Mouse (Mus musculus) CH12F3 (cell line): Measurements from ENCODE around the gene Pde6c.

ENCODE experiments used
- in situ Hi-C: fragments of 300-500 bp; cut with MboI; formaldehyde crosslinking; loops from 2 replicates; pipeline ENCODE4 v1.14.3; 2020; ENCODE audit warnings: low sequenced_read_pairs

Pde6c gene

DNA sequence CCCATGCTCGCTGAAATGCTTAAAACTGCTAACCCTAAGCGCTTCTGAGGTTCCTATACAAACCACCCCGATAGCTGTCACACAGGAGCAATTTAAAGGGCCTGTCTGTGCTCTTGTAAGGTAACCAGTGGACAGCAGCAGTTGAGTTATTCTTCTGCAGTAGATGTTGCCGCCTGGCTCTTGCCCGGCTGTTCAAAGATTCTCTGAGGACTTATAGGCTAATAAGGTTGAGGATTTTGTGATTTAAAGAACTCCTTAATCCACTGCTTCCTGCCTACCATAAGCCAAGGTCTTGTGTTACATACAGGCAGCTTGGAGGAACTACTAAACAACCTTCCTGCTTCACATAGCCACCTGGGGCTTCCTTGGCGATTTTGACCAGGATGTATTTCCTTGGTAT, at the start of gene Pde6c:
Pde6c (plus strand) TSS at position 301 of the 400 bp plus-strand sequence.
- in situ Hi-C loops, result no loop called here

DNA sequence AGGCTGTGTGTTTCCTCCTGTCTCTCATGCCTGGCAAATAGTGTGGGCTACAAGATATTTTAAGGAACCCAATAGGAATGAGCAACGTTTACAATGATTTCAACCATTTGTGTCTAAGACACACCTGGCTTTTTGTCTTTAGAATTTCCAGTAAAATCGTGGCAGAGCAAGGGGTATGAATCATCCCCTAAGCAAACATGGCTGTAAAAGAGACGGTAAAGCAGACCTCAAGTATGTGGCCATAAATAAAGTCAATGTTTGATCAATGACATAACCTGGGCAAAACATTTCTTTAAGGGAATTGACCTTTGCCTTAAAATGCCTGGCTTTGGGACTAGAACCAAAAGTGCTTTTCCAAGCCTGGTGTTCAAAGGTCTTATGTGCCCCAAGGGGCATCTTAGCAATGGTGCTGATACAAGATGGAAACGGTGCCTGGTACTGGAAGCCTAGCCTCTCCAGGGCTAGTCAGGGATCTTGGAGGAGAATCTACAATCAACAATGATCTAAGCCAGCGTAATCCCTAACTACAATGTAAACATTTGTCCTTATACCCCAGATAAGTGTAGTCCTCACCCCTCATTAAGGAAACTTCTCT, 49.6 kb upstream of the Pde6c start:
- in situ Hi-C loops, result loop anchor here (10.0 kb wide), 1 partner anchor 112 kb away; no protein-coding TSS in a partner anchor

DNA sequence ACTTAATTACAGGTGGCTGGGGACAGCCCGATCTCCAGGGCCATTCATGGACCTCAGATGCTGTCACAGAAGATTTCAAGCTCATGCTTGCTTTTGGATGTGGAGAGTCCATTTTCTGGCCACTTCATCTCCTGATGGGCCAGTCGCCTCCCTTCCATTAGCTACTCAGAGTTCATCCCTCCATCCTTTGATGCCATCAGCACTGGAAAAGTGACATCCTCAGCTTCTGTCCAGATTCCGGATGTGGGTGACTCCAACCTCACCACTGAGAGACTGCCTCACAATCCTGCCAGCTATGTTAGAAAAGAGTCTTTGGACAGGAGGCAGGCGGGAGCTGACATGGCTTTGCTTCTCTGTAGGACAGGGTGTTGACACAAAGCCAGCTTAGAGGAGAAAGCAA, 46.7 kb upstream of the Pde6c start:
- in situ Hi-C loops, result loop anchor here (10.0 kb wide), 1 partner anchor 109 kb away; no protein-coding TSS in a partner anchor

DNA sequence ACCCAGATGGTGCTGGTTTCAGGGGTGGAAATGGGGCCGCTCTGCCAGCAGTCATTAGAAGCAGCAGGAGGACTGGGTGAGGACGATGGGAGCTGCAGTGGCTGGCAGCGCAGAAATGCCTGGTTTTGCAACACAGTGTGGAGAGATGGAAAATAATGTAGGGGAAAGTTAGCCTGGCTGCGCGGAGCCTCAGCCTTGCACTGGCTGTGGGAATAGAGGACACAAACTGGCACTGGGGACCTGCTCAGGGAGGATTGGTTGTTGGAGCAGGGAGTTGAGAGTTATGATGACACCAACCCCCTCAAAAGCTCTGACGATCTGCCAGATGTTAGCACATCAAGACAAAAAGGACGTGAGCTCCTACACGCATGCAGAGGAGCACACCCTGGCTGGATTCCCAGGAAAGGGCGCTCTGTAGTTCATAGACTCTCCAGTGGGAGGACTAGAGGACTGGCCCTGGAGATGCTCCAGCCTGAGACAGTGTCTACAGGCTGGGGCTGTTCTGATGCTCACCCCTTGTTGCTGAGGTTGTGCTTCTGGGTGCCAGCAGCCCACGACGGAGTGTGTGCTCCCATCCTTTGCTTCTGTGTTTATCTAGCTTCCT, 45.5 kb upstream of the Pde6c start:
- in situ Hi-C loops, result loop anchor here (10.0 kb wide), 1 partner anchor 108 kb away; no protein-coding TSS in a partner anchor

DNA sequence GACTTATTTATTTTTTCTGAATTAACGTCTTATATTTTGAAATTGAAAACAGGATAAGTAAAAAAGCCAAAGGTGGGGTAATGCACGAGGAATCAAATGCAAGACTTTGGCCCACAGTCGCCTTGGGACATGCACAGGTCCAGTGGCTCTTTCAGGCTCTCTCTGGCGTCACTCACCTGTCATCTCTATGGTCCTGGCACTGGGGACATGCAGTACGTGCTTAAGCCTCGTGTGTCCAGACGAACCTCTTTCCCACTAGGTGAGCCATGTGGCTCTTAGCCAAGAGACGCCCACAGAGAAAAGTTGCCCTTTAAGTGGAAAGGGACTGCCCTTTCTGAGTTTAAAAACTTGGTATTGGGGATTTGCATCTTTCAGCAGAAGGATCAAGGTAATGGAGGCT, 43.2 kb upstream of the Pde6c start:
- in situ Hi-C loops, result loop anchor here (10.0 kb wide), 1 partner anchor 105 kb away; no protein-coding TSS in a partner anchor

DNA sequence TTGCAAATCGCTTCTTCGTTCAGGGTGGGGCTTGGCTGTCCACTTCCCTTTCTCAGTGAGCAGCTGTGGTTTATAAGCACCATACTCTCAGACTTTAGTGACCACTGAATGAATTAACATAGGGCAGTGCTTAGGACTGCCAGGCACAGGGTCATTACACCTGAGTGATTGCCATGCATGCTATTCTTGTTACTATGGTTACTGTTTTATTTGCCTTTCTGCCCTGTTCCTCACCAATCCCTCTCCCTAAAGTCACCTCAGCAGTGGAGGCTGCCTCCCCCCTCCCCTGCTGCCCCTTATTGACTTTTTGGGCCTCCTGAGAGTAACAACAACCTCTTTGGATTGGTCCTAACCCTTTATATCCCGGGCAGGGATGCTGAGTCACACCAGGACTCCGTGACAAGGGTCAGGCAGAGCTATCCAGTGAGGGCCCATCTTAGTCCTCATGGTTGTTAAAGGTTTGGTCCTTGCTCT, 41.0 kb upstream of the Pde6c start:
- in situ Hi-C loops, result no loop called here

DNA sequence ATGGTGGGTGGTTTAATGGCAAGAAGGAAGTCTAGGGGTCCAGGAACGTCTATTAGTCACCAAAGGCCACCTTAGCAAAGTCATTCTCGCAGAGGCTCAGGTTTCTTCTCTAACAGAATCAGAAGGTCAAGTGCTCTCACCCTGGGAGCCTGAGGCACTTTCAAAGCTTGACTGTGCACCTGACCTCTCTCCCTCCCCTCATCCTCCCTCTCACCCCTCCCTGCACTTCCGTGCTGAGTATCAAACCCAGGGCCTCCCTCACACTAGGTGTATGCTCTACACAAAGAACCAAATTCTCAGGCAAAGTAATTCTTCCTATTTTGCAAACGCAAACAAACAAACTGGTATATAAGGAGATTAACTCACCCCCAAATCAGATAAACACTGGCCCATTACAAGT, 36.4 kb upstream of the Pde6c start:
- in situ Hi-C loops, result no loop called here

DNA sequence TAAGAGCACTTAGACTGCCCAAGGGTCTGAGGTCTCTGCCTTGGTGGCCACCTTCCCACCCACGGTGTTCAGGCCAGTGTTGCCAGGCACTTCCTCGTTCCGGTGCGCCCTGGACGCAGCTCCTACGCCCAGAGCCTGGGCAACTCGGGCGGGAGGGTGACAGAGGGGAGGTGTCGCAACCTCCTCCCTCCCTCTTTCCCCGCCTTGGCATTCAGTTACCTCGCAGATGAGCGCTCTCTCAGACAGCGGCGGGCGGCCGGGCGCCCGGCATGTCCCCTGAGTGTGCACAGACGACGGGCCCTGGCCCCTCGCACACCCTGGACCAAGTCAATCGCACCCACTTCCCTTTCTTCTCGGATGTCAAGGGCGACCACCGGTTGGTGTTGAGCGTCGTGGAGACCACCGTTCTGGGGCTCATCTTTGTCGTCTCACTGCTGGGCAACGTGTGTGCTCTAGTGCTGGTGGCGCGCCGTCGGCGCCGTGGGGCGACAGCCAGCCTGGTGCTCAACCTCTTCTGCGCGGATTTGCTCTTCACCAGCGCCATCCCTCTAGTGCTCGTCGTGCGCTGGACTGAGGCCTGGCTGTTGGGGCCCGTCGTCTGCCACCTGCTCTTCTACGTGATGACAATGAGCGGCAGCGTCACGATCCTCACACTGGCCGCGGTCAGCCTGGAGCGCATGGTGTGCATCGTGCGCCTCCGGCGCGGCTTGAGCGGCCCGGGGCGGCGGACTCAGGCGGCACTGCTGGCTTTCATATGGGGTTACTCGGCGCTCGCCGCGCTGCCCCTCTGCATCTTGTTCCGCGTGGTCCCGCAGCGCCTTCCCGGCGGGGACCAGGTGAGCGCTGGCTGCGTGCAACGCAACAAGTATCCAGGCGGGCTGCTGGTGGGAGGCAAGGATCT, 35.5 kb upstream of the Pde6c start, which contains the start of gene Ffar4:
Ffar4 (plus strand) TSS at position 214 of the 901 bp plus-strand sequence.
- in situ Hi-C loops, result no loop called here

DNA sequence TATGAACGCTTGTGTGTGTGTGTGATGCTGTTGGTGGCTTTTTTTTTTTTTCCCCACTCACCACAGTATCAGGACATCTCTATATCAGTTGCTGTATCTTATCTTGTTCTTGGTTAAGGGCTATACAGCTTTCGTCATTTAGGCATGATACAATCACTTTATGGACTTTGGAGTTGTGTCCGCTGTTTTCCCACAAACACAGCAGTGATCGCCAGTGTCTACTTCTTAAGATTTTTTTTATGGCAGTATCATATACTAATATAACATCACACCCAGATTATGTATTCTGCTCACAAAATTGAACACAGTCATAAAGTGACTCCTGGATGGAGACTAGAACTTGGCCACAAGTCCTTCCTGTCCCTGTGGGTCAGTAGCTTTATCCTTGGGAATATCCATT, 24.7 kb upstream of the Pde6c start:
- in situ Hi-C loops, result no loop called here

DNA sequence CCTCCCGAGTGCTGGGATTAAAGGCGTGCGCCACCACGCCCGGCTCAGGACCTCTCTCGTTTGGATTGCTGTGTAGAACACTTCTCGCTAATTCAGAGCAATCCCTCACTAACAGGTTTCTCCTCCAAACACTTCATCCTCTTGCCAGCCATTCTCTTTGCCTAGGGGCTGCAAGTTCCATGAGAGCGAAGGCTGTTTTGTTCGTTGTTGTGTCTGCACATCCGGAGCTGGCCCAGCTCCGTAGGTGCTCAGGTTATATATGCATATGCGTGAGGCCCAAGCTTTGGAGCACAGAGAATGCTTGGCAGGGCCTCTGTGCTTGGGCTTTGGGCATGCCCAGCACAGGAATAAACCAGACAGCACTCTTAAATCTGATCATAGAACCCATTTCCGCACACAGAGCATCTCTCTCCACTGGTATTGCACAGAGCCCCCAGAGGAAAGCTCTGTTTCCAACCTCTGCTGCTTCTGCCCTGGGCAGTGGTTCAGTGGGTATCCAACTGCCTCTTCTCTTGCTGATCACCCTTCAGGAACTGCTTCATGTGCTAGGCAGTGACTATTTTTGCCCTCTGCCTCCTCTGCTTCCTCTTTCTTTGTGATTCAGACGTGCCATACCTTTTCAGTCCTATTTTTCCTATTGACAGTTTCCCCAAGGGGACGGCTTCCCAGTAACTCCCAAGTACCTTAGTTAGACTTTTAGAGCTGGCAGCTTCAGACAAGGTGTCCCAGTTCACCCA, 22.9 kb upstream of the Pde6c start:
- in situ Hi-C loops, result no loop called here

DNA sequence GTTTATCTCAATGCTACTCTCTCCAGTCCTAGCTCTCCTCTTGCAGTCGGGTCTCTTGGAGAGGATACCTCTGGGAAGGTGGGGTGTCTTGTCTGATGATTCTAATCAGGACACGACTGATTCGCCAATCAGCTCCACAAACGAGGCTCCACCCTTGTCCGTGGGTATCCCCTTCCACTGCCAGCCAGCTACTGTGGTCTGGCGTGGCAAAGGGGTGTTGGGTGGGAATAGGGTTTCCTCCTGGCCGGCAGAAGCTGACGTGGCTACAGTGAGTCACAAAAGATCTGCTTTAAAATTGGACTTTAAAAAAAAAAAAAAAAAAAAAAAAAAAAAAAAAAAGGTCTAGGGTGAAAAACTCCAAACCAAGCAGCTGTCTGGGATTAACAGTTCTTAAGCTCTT, 21.5 kb upstream of the Pde6c start:
- in situ Hi-C loops, result no loop called here

DNA sequence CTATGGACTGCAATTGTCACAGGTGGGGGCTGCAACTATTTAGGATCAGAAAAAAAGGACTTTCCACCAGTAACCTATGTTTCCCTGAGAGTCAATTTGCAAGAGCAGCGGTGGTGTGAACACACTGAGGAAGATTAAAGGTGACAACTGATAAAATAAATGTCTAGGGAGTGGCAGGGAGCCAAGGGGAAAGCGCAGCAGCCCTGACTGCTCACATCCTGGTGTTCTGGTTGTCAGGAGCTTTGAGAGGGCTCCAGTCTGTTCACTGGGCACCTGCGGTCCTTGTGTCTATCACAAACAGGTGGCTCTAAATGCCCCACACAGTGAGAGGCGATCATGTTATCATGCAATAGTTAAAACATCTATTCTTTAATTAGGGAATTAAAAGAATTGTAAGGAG, 20.0 kb upstream of the Pde6c start:
- in situ Hi-C loops, result no loop called here

DNA sequence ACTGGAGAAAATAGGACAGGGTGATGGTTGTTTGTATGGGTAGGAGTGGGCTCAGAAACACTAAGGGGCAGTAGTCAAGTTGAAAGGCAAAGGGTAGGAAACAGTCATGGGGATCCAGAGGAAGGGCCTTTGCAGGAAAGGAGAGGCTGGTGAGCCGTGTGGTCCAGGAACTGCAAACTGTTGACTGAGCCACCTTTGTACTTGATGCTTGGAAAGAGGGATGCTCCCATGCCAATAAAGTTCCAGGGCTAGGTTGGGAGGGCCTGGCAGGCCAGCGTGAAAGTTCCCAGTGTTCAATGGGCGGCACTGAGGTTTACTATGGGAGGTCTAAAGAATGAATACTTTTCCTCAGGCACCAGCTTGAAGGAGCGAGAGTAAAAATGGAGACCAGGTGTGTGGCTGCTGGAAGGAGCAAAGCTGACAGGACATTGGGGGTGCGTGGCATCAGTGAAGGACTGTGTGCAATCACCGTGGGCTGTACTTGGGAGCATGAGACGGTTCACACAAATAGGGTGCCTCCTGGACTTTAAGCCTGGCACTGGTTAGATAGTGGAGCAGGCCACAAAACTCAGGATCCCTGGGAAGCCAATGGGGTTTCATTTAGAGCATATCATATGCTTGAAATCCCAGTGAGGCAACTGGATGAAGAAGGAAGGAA, 17.6 kb upstream of the Pde6c start:
- in situ Hi-C loops, result no loop called here

DNA sequence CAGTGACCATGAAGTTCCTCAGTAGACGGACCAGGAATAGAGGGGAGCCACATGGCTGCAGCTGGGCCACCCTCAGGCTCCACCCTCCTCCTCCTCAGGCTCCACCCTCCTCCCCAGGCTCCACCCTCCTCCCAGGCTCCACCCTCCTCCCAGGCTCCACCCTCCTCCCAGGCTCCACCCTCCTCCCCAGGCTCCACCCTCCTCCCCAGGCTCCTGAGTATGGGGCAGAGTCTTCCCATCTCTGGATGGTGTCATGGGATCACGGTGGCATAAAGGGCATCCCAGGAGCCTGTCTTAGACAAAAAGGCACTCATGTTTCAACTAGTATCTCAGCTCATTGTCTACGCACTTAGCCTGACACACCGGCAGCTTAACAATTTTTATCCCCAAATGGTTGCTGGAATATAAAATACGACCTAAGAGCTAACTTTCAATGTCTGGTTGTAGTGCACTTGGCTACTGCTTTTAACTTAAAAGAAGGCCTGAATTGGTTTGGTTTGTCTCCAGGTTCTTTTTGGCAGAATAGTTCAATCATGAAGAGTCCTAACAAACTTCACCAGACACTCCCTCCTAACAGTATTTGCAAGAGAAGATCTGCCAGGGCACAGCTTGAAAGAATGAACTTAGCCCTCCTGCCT, 12.3 kb upstream of the Pde6c start:
- in situ Hi-C loops, result no loop called here

DNA sequence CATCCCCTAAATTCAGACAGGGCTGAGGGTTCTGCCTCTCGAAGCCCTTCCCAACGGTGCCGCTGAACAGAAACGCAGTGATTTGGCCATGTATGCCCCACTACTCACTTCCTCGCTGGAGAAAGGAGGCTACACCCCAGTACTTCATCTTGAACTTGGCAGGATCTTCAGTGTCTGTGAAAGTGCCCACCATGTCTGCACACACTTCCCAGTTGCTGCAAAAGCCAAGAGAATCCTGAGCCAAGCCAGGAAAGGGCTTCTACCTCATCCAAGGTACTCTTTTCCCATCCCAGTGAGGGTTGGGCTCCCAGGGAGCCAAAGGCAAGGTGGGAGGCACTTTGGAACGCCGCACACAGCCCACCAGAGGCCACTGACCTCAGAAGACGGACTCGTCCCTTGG, 8.7 kb upstream of the Pde6c start:
- in situ Hi-C loops, result no loop called here

DNA sequence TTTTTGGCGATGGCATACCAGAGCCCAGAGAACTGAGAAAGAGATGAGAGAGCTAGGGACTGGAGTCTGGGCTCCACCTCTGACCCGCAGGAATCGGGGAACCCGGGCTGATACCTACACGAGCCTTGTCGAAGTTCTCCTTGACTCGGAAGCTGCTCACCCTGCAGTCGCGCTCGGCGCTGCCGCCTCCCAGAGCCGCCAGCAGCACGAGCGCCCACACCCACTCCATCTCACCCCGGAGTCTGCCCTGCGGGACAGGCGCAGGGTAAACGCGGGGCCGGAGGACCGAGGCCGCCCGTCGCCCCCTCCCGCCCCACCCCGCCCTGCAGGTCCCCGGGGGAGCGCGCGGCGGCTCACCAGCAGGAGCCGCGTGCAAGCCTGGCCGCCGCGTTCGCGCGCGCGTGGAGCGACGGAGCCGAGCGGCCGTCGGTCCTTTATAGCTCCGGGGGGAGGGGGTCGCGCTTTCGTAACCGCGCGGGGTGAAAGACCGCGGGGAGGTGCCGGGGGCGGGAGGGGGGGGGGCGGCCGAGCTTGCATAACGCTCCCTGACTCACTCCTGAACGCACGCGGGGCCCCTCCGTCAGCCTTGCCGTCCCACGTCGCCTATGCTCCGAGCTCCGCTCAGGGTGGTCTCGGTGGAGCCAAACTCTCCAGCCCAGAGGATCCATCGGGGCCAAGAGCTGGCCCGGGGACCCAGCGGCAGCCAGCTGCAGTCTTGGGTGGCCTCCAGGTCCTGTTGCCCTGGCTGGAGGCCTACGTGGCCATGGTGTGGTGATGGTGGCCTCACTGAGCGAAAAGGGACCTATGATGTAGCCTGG, 8.0 kb upstream of the Pde6c start:
- in situ Hi-C loops, result no loop called here

DNA sequence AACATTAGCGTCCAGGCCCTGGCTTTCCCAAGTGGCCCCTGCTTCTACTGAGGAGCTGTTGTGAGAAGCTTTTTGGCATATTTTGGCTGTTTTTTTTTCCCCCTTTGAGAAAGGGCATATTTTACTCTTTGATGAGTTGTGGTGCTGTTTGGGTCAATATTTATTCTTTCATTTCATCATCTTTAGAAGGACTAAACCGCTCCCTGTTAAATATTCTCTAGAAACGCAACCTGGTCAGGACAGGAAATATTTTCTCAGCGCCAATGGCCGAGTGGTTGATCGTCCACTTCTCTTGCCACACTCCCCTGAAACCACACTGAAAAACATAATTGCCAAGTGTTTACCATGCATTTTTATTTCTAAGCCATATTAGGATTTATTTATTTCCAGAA, 7.4 kb upstream of the Pde6c start, which contains the start of gene Rbp4:
Rbp4 (minus strand) TSS at position 63 of the 392 bp plus-strand sequence.
- in situ Hi-C loops, result no loop called here

DNA sequence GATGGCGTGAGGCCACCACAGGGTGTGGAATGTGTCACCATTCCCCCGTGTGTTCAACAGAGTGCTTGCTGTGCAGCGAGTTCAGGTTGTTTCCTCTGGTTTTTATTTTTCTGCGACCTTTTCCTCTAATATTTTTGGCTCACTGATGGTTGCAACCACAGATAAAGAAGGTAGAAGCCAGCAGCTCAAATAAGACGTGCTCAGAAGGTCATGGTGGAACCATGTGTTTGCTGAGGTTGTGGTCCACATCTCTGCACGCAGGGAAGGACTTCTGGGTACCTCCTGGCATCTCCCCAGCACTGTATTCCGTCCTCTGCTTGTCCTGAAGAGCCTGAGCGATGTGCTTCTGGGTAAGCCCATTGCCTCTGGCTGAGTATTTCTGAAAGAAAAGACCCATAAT, 5.9 kb upstream of the Pde6c start:
- in situ Hi-C loops, result no loop called here

DNA sequence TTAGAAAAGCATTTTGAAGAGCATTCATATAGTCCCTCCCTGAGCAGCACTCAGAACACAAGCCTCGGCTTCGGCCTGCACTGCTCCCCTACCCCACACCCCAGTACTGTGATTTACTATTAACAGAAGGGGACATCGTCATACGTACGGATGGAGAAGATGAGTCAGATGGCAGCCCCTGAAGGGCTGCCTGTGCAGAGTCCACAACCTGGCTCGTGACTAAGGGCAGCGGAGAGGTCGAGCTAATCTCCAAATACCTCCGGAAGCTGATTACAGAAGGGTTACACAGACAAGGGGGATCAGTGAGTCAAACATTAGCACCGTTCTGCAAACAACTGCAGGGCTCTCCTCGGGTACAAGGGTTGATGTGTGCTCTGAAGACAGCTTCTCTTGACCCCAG, 1.4 kb downstream of the Pde6c start:
- in situ Hi-C loops, result no loop called here
